ENCODE assay signal across 8 mouse cellular contexts in the genomic region with DNA sequence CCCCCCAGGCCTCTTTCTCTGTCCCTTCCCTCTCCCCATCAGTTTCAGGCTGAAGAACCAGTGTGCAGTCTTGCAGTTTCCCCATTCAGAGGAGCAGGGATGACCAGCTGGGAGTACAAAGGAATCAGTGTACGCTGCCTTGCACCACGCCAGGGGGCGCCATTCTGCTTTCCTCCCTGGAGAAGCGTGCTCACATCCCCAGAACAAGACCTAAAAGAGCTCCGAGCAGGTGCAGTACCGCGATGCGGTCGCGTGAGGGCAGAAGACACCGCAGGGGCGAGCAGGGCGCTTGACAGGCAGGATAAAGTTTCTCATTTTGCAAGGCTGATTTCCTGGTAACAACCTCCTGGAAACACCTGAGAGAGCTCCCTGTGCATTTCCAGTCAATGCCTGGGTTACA. TPM values are rescaled to one million over a fixed set of nuclear protein-coding genes. Genes with fewer than 3 reads are reported as not detected.
A peak's percentile ranks its signal among the peaks of the same experiment; 100 is the strongest.
DNase-seq lines count a peak whose midpoint lies in the region; ATAC-seq and TF ChIP-seq lines count a peak whose summit lies in the region.

No protein-coding gene starts in this region.

- whole genome bisulfite sequencing in heart, embryonic 13.5 days, result 0% methylated on average over 13 of the region's 13 CpGs
- WGBS in liver, embryonic 11.5 days, result 0% methylated on average over 13 of the region's 13 CpGs
- WGBS in neural tube, embryonic 14.5 days, result 2% methylated on average over 13 of the region's 13 CpGs

- peak; percentile 91 to 98 for TF ChIP-seq CTCF in CH12.LX (conservative IDR thresholded peaks at IDR 0.05 in 1 of 2, IDR thresholded peaks at IDR 0.05 in 1 of 2; ENCODE audit: low read depth in 2 of 2, low read length in 2 of 2)
- TF ChIP-seq CTCF in testis, adult 2 months (IDR thresholded peaks at IDR 0.05; ENCODE audit: control insufficient read depth, insufficient read depth, insufficient replicate concordance, low read depth, low read length), result peak; percentile 95

- DNase-seq in CH12.LX (ENCODE audit: extremely low read depth), result peak; percentile 87
- DNase-seq in c-Kit-negative CD71-positive TER-119-positive erythroid progenitor cells, embryonic 14.5 days (ENCODE audit: low read depth, low spot score), result peak; percentile 82
- peak; percentile 79 for DNase-seq in fibroblast of lung, adult 2 months (ENCODE audit: low read depth)
- peak; percentile 97 for DNase-seq in kidney, postnatal 10 days
- DNase-seq in liver, embryonic 11.5 days (ENCODE audit: low spot score), result peak; percentile 93

- peaks cover 5% of the 10 kb centered on the region for H3K9me3 ChIP-seq in CH12.LX (replicated peaks; ENCODE audit: low read length)
- no peaks in the 10 kb centered on the region; the same call in 1 of the 2 replicates for H3K9me3 ChIP-seq in heart, embryonic 13.5 days
- H3K9me3 ChIP-seq in liver, embryonic 11.5 days (ENCODE audit: control insufficient read depth, low read length), result no peaks in the 10 kb centered on the region
- H3K9me3 ChIP-seq in neural tube, embryonic 14.5 days (ENCODE audit: control insufficient read depth, low read length), result no peaks in the 10 kb centered on the region

- H3K4me3 ChIP-seq in CH12.LX (replicated peaks in 1 of 3; ENCODE audit: low read depth in 2 of 3, low read length in 2 of 3, poor library complexity in 1 of 3), result no peak overlapping the region
- H3K4me3 ChIP-seq in heart, embryonic 13.5 days, result no peak overlapping the region
- no peak overlapping the region for H3K4me3 ChIP-seq in liver, embryonic 11.5 days (ENCODE audit: low read depth, low read length)
- H3K4me3 ChIP-seq in neural tube, embryonic 14.5 days (ENCODE audit: low read depth, low read length), result no peak overlapping the region
- H3K4me3 ChIP-seq in testis, adult 2 months (ENCODE audit: control insufficient read depth, low read depth, low read length), result peak overlapping the region; percentile 87

- no peak for TF ChIP-seq EP300 in CH12.LX (IDR thresholded peaks at IDR 0.05; ENCODE audit: low read length)

- in situ Hi-C loops in CH12.LX (cut with MboI; ENCODE audit: low pct_ligation_motif_present, low pct_unique_long_range_greater_than_20kb, low sequenced_read_pairs), result loop anchor here (25.0 kb wide), 2 partner anchors 170 to 205 kb away; partner anchors contain the start of gene Eln

- peaks cover 0 to 2% of the 10 kb centered on the region in 2 experiments; a peak in 1 of 4 replicates for H3K4me1 ChIP-seq in CH12.LX (ENCODE audit: control insufficient read depth in 1 of 2, insufficient read depth in 2 of 2)
- peaks cover 7% of the 10 kb centered on the region for H3K4me1 ChIP-seq in heart, embryonic 13.5 days
- no peaks in the 10 kb centered on the region for H3K4me1 ChIP-seq in liver, embryonic 11.5 days (replicated peaks; ENCODE audit: control insufficient read depth, insufficient read depth, low read length)
- H3K4me1 ChIP-seq in neural tube, embryonic 14.5 days (ENCODE audit: control insufficient read depth, insufficient read depth, low read length), result no peaks in the 10 kb centered on the region
- peaks cover 2% of the 10 kb centered on the region; the same call in 1 of the 2 replicates for H3K4me1 ChIP-seq in testis, adult 2 months (ENCODE audit: control insufficient read depth, insufficient read depth, low read length)

- TF ChIP-seq POLR2A in CH12.LX (IDR thresholded peaks at IDR 0.05; ENCODE audit: low read depth, low read length), result no peak
- no peak for TF ChIP-seq POLR2A in testis, adult 2 months (IDR thresholded peaks at IDR 0.05; ENCODE audit: control insufficient read depth, low read depth, low read length)

- H3K27me3 ChIP-seq in CH12.LX (replicated peaks), result peaks cover 56% of the 10 kb centered on the region
- peaks cover 10% of the 10 kb centered on the region; the same call in 1 of the 2 replicates for H3K27me3 ChIP-seq in heart, embryonic 13.5 days (replicated peaks)
- H3K27me3 ChIP-seq in liver, embryonic 11.5 days (replicated peaks; ENCODE audit: control insufficient read depth, insufficient read depth, low read length), result no peaks in the 10 kb centered on the region
- H3K27me3 ChIP-seq in neural tube, embryonic 14.5 days (ENCODE audit: control insufficient read depth, insufficient read depth, low read length), result no peaks in the 10 kb centered on the region
- no peaks in the 10 kb centered on the region for H3K27me3 ChIP-seq in testis, adult 2 months (ENCODE audit: control insufficient read depth, insufficient read depth, low read length)

- H3K79me2 ChIP-seq in CH12.LX (replicated peaks; ENCODE audit: control insufficient read depth, extremely low read depth, insufficient read depth, poor library complexity, severe bottlenecking), result no peaks in the 10 kb centered on the region

- TF ChIP-seq RAD21 in CH12.LX (IDR thresholded peaks at IDR 0.05; ENCODE audit: low read depth, low read length), result peak; percentile 91

- peak; percentile 54; the same call in 1 of the 2 replicates for ATAC-seq in heart, embryonic 13.5 days (ENCODE audit: extremely low read depth, insufficient number of reproducible peaks, low FRiP score, low TSS enrichment)
- peak; percentile 80 for ATAC-seq in liver, embryonic 11.5 days (replicated peaks; ENCODE audit: low FRiP score)
- ATAC-seq in neural tube, embryonic 14.5 days (ENCODE audit: low read depth), result peak; percentile 31; the same call in 1 of the 2 replicates

- H3K9ac ChIP-seq in CH12.LX (ENCODE audit: insufficient read depth, low read depth), result no peak overlapping the region
- H3K9ac ChIP-seq in heart, embryonic 13.5 days, result no peak overlapping the region
- H3K9ac ChIP-seq in liver, embryonic 11.5 days (ENCODE audit: low read depth, low read length), result no peak overlapping the region
- no peak overlapping the region for H3K9ac ChIP-seq in neural tube, embryonic 14.5 days (replicated peaks; ENCODE audit: low read depth, low read length)

- no peaks in the 10 kb centered on the region for H3K36me3 ChIP-seq in CH12.LX (replicated peaks in 1 of 2; ENCODE audit: control insufficient read depth in 1 of 2, insufficient read depth in 1 of 2, low read length in 1 of 2)
- H3K36me3 ChIP-seq in heart, embryonic 13.5 days, result no peaks in the 10 kb centered on the region
- H3K36me3 ChIP-seq in liver, embryonic 11.5 days (ENCODE audit: control insufficient read depth, insufficient read depth, low read length), result no peaks in the 10 kb centered on the region
- no peaks in the 10 kb centered on the region for H3K36me3 ChIP-seq in neural tube, embryonic 14.5 days (ENCODE audit: control insufficient read depth, insufficient read depth, low read length)
- no peaks in the 10 kb centered on the region for H3K36me3 ChIP-seq in testis, adult 2 months (ENCODE audit: control insufficient read depth, insufficient read depth, low read length)

- no peak overlapping the region for H3K27ac ChIP-seq in CH12.LX (ENCODE audit: insufficient read depth, low read depth)
- H3K27ac ChIP-seq in heart, embryonic 13.5 days (replicated peaks), result no peak overlapping the region
- no peak overlapping the region for H3K27ac ChIP-seq in liver, embryonic 11.5 days (ENCODE audit: low read depth, low read length)
- H3K27ac ChIP-seq in neural tube, embryonic 14.5 days (ENCODE audit: low read depth, low read length), result no peak overlapping the region
- H3K27ac ChIP-seq in testis, adult 2 months (ENCODE audit: control insufficient read depth, insufficient read depth, low read depth, low read length), result no peak overlapping the region

- dilution Hi-C loops in CH12.LX (cut with MboI; ENCODE audit: extremely low pct_ligation_motif_present, extremely low pct_unique_long_range_greater_than_20kb, low sequenced_read_pairs), result no loop called here

- no peak overlapping the region; the same call in 1 of the 2 replicates for H3K4me2 ChIP-seq in CH12.LX (ENCODE audit: insufficient read depth, low read depth, poor library complexity, severe bottlenecking)
- no peak overlapping the region for H3K4me2 ChIP-seq in heart, embryonic 13.5 days
- no peak overlapping the region for H3K4me2 ChIP-seq in liver, embryonic 11.5 days
- no peak overlapping the region for H3K4me2 ChIP-seq in neural tube, embryonic 14.5 days (ENCODE audit: low read depth, low read length)

TF ChIP-seq in CH12.LX, 34 proteins besides CTCF, POLR2A, EP300 and RAD21 (continues in another document):
- peak; percentile 96 for TF ChIP-seq SMC3 (IDR thresholded peaks at IDR 0.05; ENCODE audit: low read depth, low read length)

RNA-seq across cellular contexts. Expression of gene Tmem270, which starts 0.6 kb away (rescaled TPM):
- not detected in 2 replicates for total RNA-seq in CH12.LX (2012; rRNA removed)
- not detected in 2 replicates for total RNA-seq in CH12.LX (2014; rRNA removed)
- not detected in 2 replicates for polyA plus RNA-seq in CH12.LX (2012; ENCODE audit: insufficient read length, low read depth)
- polyA plus RNA-seq in heart, embryonic 13.5 days (2015; fragmentation: Nextera tagmentation; extraction: Ambion mirVana), result not detected in 2 replicates
- not detected in 2 replicates for polyA plus RNA-seq in liver, embryonic 11.5 days (2014; fragmentation: Nextera tagmentation; extraction: Ambion mirVana)
- not detected in 2 replicates for polyA plus RNA-seq in neural tube, embryonic 14.5 days (2014; fragmentation: Nextera tagmentation; extraction: Ambion mirVana)
- 293 and 298 TPM in 2 replicates for polyA plus RNA-seq in testis, adult 2 months (2012; rRNA removed)

RNA-seq across cellular contexts. Expression of gene Cldn13, which starts 8.2 kb away (rescaled TPM):
- total RNA-seq in CH12.LX (2012; rRNA removed) (not detected in 2 replicates), CH12.LX (2014; rRNA removed) (not detected in 2 replicates)
- not detected in 2 replicates for polyA plus RNA-seq in CH12.LX (2012; ENCODE audit: insufficient read length, low read depth)
- polyA plus RNA-seq in heart, embryonic 13.5 days (2015; fragmentation: Nextera tagmentation; extraction: Ambion mirVana), result 3.2 and 9.9 TPM in 2 replicates
- polyA plus RNA-seq in liver, embryonic 11.5 days (2014; fragmentation: Nextera tagmentation; extraction: Ambion mirVana), result 115 and 120 TPM in 2 replicates
- polyA plus RNA-seq in neural tube, embryonic 14.5 days (2014; fragmentation: Nextera tagmentation; extraction: Ambion mirVana), result 0.32 TPM in 1 of 2 replicates, not detected in the other
- 11.2 and 12.2 TPM in 2 replicates for polyA plus RNA-seq in testis, adult 2 months (2012; rRNA removed)

RNA-seq across cellular contexts. Expression of gene Mettl27, which starts 25.0 kb away (rescaled TPM):
- total RNA-seq in CH12.LX (2012; rRNA removed), result 1.7 and 1.9 TPM in 2 replicates
- total RNA-seq in CH12.LX (2014; rRNA removed), result 0.93 and 1.3 TPM in 2 replicates
- polyA plus RNA-seq in CH12.LX (2012; ENCODE audit: insufficient read length, low read depth), result 0.30 and 0.73 TPM in 2 replicates
- polyA plus RNA-seq in heart, embryonic 13.5 days (2015; fragmentation: Nextera tagmentation; extraction: Ambion mirVana), result 9.3 and 10.4 TPM in 2 replicates
- 9.1 and 11.4 TPM in 2 replicates for polyA plus RNA-seq in liver, embryonic 11.5 days (2014; fragmentation: Nextera tagmentation; extraction: Ambion mirVana)
- 3.7 and 7.4 TPM in 2 replicates for polyA plus RNA-seq in neural tube, embryonic 14.5 days (2014; fragmentation: Nextera tagmentation; extraction: Ambion mirVana)
- polyA plus RNA-seq in testis, adult 2 months (2012; rRNA removed), result 6.3 and 6.9 TPM in 2 replicates

RNA-seq across cellular contexts. Expression of gene Cldn4, which starts 39.6 kb away (rescaled TPM):
- total RNA-seq in CH12.LX (2012; rRNA removed) (0.08 TPM in 1 of 2 replicates, not detected in the other), CH12.LX (2014; rRNA removed) (0.16 and 0.51 TPM in 2 replicates)
- polyA plus RNA-seq in CH12.LX (2012; ENCODE audit: insufficient read length, low read depth), result 0.17 and 0.31 TPM in 2 replicates
- polyA plus RNA-seq in heart, embryonic 13.5 days (2015; fragmentation: Nextera tagmentation; extraction: Ambion mirVana), result 1.6 and 1.7 TPM in 2 replicates
- polyA plus RNA-seq in liver, embryonic 11.5 days (2014; fragmentation: Nextera tagmentation; extraction: Ambion mirVana), result 3.1 and 3.7 TPM in 2 replicates
- not detected in 2 replicates for polyA plus RNA-seq in neural tube, embryonic 14.5 days (2014; fragmentation: Nextera tagmentation; extraction: Ambion mirVana)
- polyA plus RNA-seq in testis, adult 2 months (2012; rRNA removed), result 0.21 and 4.0 TPM in 2 replicates

Comparison
In these comparisons a context has a peak if more than half of its experiments do, and no peak if none do; other contexts are left out.
1. RNA of gene Tmem270, which starts 0.6 kb away (polyA plus RNA-seq): 293 to 298 TPM in testis, adult 2 months; not detected in CH12.LX, not detected in heart, embryonic 13.5 days, not detected in liver, embryonic 11.5 days and not detected in neural tube, embryonic 14.5 days; every median in the first group is over 100 times any median in the second.
2. Peak in every context shown above with its lines, with median percentiles within 50 percentile points of each other: DNase-seq and ATAC-seq.